12 mouse cellular contexts compared by ENCODE assay signal in genomic region chr13:63724843-63725582, GRCm38 (mm10).
DNase-seq lines count a peak whose midpoint lies in the region; ATAC-seq and TF ChIP-seq lines count a peak whose summit lies in the region.
"Had no signal": no experiment of that assay in that cellular context is flagged by ENCODE, and none has a peak within 500 bp of the region (broad histone marks: within the 10 kb centered on the region; RNA-seq: fewer than 3 reads in every experiment).

No protein-coding gene starts in this region.

- WGBS in kidney, embryonic 16.5 days, result 69% methylated on average over 2 of the region's 2 CpGs
- WGBS in kidney, embryonic 15.5 days, result 63% methylated on average over 2 of the region's 2 CpGs
- WGBS in embryonic facial prominence, embryonic 13.5 days, result 82% methylated on average over 2 of the region's 2 CpGs
- 70% methylated on average over 2 of the region's 2 CpGs for WGBS in limb, embryonic 10.5 days
- WGBS in small intestine, adult 2 months, result 76% methylated on average over 2 of the region's 2 CpGs

- DNase-seq in limb, embryonic 10.5 days (ENCODE audit: low spot score), result peak; percentile 29
- no peak for DNase-seq in adrenal gland, adult 8-10 months
- DNase-seq in thymus, adult 18-20 months, result no peak
- DNase-seq: cerebellum, adult 11 months; kidney, adult 9 months; layer of hippocampus, postnatal 36 days; liver, postnatal 0 days; thymus, adult 2 months had no signal

- no peak for TF ChIP-seq CTCF in small intestine, adult 2 months (IDR thresholded peaks at IDR 0.05; ENCODE audit: extremely low read depth, insufficient read length, insufficient replicate concordance, low read depth, low read length)

- H3K4me1 ChIP-seq in kidney, embryonic 16.5 days (ENCODE audit: insufficient read depth, low read length), result peaks cover 10% of the 10 kb centered on the region; the same call in 1 of the 2 replicates
- peaks cover 24% of the 10 kb centered on the region for H3K4me1 ChIP-seq in kidney, embryonic 15.5 days
- H3K4me1 ChIP-seq in embryonic facial prominence, embryonic 13.5 days, result peaks cover 51% of the 10 kb centered on the region
- peaks cover 39% of the 10 kb centered on the region for H3K4me1 ChIP-seq in limb, embryonic 10.5 days
- H3K4me1 ChIP-seq in small intestine, adult 2 months (ENCODE audit: control insufficient read depth, insufficient read depth, insufficient read length, low read length), result no peaks in the 10 kb centered on the region; the same call in 1 of the 2 replicates

- H3K9me3 ChIP-seq in kidney, embryonic 16.5 days (ENCODE audit: low read length), result no peaks in the 10 kb centered on the region
- H3K9me3 ChIP-seq in kidney, embryonic 15.5 days (replicated peaks), result no peaks in the 10 kb centered on the region
- H3K9me3 ChIP-seq in embryonic facial prominence, embryonic 13.5 days, result no peaks in the 10 kb centered on the region
- H3K9me3 ChIP-seq in limb, embryonic 10.5 days (replicated peaks), result no peaks in the 10 kb centered on the region

- TF ChIP-seq POLR2A in small intestine, adult 2 months (IDR thresholded peaks at IDR 0.05; ENCODE audit: low read depth, low read length), result no peak

- H3K27me3 ChIP-seq in kidney, embryonic 16.5 days (ENCODE audit: insufficient read depth, low read length), result no peaks in the 10 kb centered on the region
- no peaks in the 10 kb centered on the region for H3K27me3 ChIP-seq in kidney, embryonic 15.5 days
- no peaks in the 10 kb centered on the region for H3K27me3 ChIP-seq in embryonic facial prominence, embryonic 13.5 days
- H3K27me3 ChIP-seq in limb, embryonic 10.5 days (ENCODE audit: low read depth, poor library complexity, severe bottlenecking), result peaks cover 21% of the 10 kb centered on the region
- no peaks in the 10 kb centered on the region for H3K27me3 ChIP-seq in small intestine, adult 2 months (ENCODE audit: control insufficient read depth, insufficient read depth, low read length)

- H3K4me2 ChIP-seq in kidney, embryonic 16.5 days (replicated peaks; ENCODE audit: low read depth, low read length), result no peak overlapping the region
- H3K4me2 ChIP-seq in kidney, embryonic 15.5 days, result no peak overlapping the region
- no peak overlapping the region for H3K4me2 ChIP-seq in embryonic facial prominence, embryonic 13.5 days

- peak overlapping the region; percentile 13; the same call in 1 of the 2 replicates for H3K27ac ChIP-seq in kidney, embryonic 16.5 days (ENCODE audit: low read length)
- no peak overlapping the region for H3K27ac ChIP-seq in kidney, embryonic 15.5 days
- H3K27ac ChIP-seq in embryonic facial prominence, embryonic 13.5 days, result peak overlapping the region; percentile 60
- H3K27ac ChIP-seq in limb, embryonic 10.5 days, result 0 out of 2 replicates have a peak overlapping the region, but pooled peaks have one; percentile 56
- H3K27ac ChIP-seq in small intestine, adult 2 months (ENCODE audit: insufficient read depth, low read depth, low read length), result 0 out of 2 replicates have a peak overlapping the region, but pooled peaks have one; percentile 32

- ATAC-seq in kidney, embryonic 16.5 days (ENCODE audit: low FRiP score, low TSS enrichment), result 0 out of 2 replicates have a peak, but pooled peaks have one; percentile 32
- ATAC-seq in kidney, embryonic 15.5 days (replicated peaks; ENCODE audit: low FRiP score), result no peak; the same call in 1 of the 2 replicates
- no peak for ATAC-seq in embryonic facial prominence, embryonic 13.5 days (ENCODE audit: insufficient number of reproducible peaks, insufficient read depth, low FRiP score, low TSS enrichment, low read depth)
- ATAC-seq: liver, postnatal 0 days had no signal

- no peak overlapping the region for H3K9ac ChIP-seq in kidney, embryonic 16.5 days (replicated peaks; ENCODE audit: low read length)
- no peak overlapping the region for H3K9ac ChIP-seq in kidney, embryonic 15.5 days
- H3K9ac ChIP-seq in embryonic facial prominence, embryonic 13.5 days, result 0 out of 2 replicates have a peak overlapping the region, but pooled peaks have one; percentile 6
- H3K9ac ChIP-seq: liver, postnatal 0 days had no signal

- H3K36me3 ChIP-seq in kidney, embryonic 16.5 days (ENCODE audit: insufficient read depth, low read length), result no peaks in the 10 kb centered on the region
- H3K36me3 ChIP-seq in kidney, embryonic 15.5 days, result no peaks in the 10 kb centered on the region
- H3K36me3 ChIP-seq in embryonic facial prominence, embryonic 13.5 days, result no peaks in the 10 kb centered on the region
- H3K36me3 ChIP-seq in limb, embryonic 10.5 days, result no peaks in the 10 kb centered on the region
- no peaks in the 10 kb centered on the region for H3K36me3 ChIP-seq in small intestine, adult 2 months (ENCODE audit: control insufficient read depth, insufficient read depth, low read length)

- no peak overlapping the region for H3K4me3 ChIP-seq in kidney, embryonic 16.5 days (ENCODE audit: low read length)
- H3K4me3 ChIP-seq in kidney, embryonic 15.5 days (replicated peaks), result no peak overlapping the region
- no peak overlapping the region for H3K4me3 ChIP-seq in embryonic facial prominence, embryonic 13.5 days
- H3K4me3 ChIP-seq in limb, embryonic 10.5 days, result no peak overlapping the region
- H3K4me3 ChIP-seq in small intestine, adult 2 months (ENCODE audit: low read depth, low read length), result no peak overlapping the region
